Mouse (Mus musculus): ENCODE measurements around the gene Ppp2r5c. TPM values are rescaled to one million over a fixed set of nuclear protein-coding genes. Genes with fewer than 3 reads are reported as not detected.

The Ppp2r5c gene
- polyA plus RNA-seq, 1 experiment, result 171 TPM

GRCm38 (mm10) chr12:110556861-110557628 is 110.1 kb downstream of the Ppp2r5c start:
- Histone ChIP-seq H3K4me1 (ENCODE audit: control insufficient read depth, insufficient read depth, low read length) (no peaks in the 10 kb centered on the region), H3K4me3 (ENCODE audit: insufficient read depth, low read length) (no peak overlapping the region), H3K27ac (ENCODE audit: insufficient read depth, low read length) (no peak overlapping the region)
- TF ChIP-seq POLR2A (IDR thresholded peaks at IDR 0.05; ENCODE audit: low read depth, low read length) (no peak), CTCF (IDR thresholded peaks at IDR 0.05; ENCODE audit: borderline replicate concordance, insufficient read depth, low read length) (no peak)

- no peak for TF ChIP-seq CTCF (IDR thresholded peaks at IDR 0.05; ENCODE audit: borderline replicate concordance, insufficient read depth, low read length)
- no peak for TF ChIP-seq POLR2A (IDR thresholded peaks at IDR 0.05; ENCODE audit: low read depth, low read length)
- Histone ChIP-seq H3K4me3 (ENCODE audit: insufficient read depth, low read length) (no peak overlapping the region), H3K27ac (ENCODE audit: insufficient read depth, low read length) (no peak overlapping the region), H3K4me1 (ENCODE audit: control insufficient read depth, insufficient read depth, low read length) (no peaks in the 10 kb centered on the region)
Measured at GRCm38 (mm10) chr12:110558175-110558574, 111.3 kb downstream of the Ppp2r5c start.

GRCm38 (mm10) chr12:110563383-110563782 is 116.5 kb downstream of the Ppp2r5c start:
- no peak for TF ChIP-seq CTCF (IDR thresholded peaks at IDR 0.05; ENCODE audit: borderline replicate concordance, insufficient read depth, low read length)
- TF ChIP-seq POLR2A (IDR thresholded peaks at IDR 0.05; ENCODE audit: low read depth, low read length), result no peak
- Histone ChIP-seq H3K27ac (ENCODE audit: insufficient read depth, low read length) (no peak overlapping the region), H3K4me1 (ENCODE audit: control insufficient read depth, insufficient read depth, low read length) (no peaks in the 10 kb centered on the region), H3K4me3 (ENCODE audit: insufficient read depth, low read length) (no peak overlapping the region)

- no peak for TF ChIP-seq CTCF (IDR thresholded peaks at IDR 0.05; ENCODE audit: borderline replicate concordance, insufficient read depth, low read length)
- TF ChIP-seq POLR2A (IDR thresholded peaks at IDR 0.05; ENCODE audit: low read depth, low read length), result no peak
Measured at GRCm38 (mm10) chr12:110564848-110565247, 117.9 kb downstream of the Ppp2r5c start.

GRCm38 (mm10) chr12:110566366-110566765 is 119.4 kb downstream of the Ppp2r5c start:
- no peak overlapping the region for H3K27ac ChIP-seq (ENCODE audit: insufficient read depth, low read length)
- no peaks in the 10 kb centered on the region for H3K4me1 ChIP-seq (ENCODE audit: control insufficient read depth, insufficient read depth, low read length)
- TF ChIP-seq CTCF (IDR thresholded peaks at IDR 0.05; ENCODE audit: borderline replicate concordance, insufficient read depth, low read length) (no peak), POLR2A (IDR thresholded peaks at IDR 0.05; ENCODE audit: low read depth, low read length) (no peak)

More at GRCm38 (mm10) chr12:110564848-110565247, 117.9 kb downstream of the Ppp2r5c start:
- no peak overlapping the region for H3K4me3 ChIP-seq (ENCODE audit: insufficient read depth, low read length)
- no peaks in the 10 kb centered on the region for H3K4me1 ChIP-seq (ENCODE audit: control insufficient read depth, insufficient read depth, low read length)
- H3K27ac ChIP-seq (ENCODE audit: insufficient read depth, low read length), result no peak overlapping the region

GRCm38 (mm10) chr12:110571050-110571449 is 124.1 kb downstream of the Ppp2r5c start:
- no peak overlapping the region for H3K27ac ChIP-seq (ENCODE audit: insufficient read depth, low read length)
- no peak overlapping the region for H3K4me3 ChIP-seq (ENCODE audit: insufficient read depth, low read length)
- no peak for TF ChIP-seq CTCF (IDR thresholded peaks at IDR 0.05; ENCODE audit: borderline replicate concordance, insufficient read depth, low read length)
- no peak for TF ChIP-seq POLR2A (IDR thresholded peaks at IDR 0.05; ENCODE audit: low read depth, low read length)
- no peaks in the 10 kb centered on the region for H3K4me1 ChIP-seq (ENCODE audit: control insufficient read depth, insufficient read depth, low read length)

More at GRCm38 (mm10) chr12:110566366-110566765, 119.4 kb downstream of the Ppp2r5c start:
- no peak overlapping the region for H3K4me3 ChIP-seq (ENCODE audit: insufficient read depth, low read length)

GRCm38 (mm10) chr12:110572351-110572750 is 125.4 kb downstream of the Ppp2r5c start:
- no peak overlapping the region for H3K4me3 ChIP-seq (ENCODE audit: insufficient read depth, low read length)
- H3K4me1 ChIP-seq (ENCODE audit: control insufficient read depth, insufficient read depth, low read length), result no peaks in the 10 kb centered on the region
- no peak overlapping the region for H3K27ac ChIP-seq (ENCODE audit: insufficient read depth, low read length)
- TF ChIP-seq CTCF (IDR thresholded peaks at IDR 0.05; ENCODE audit: borderline replicate concordance, insufficient read depth, low read length) (no peak), POLR2A (IDR thresholded peaks at IDR 0.05; ENCODE audit: low read depth, low read length) (no peak)

GRCm38 (mm10) chr12:110573635-110574034 is 126.7 kb downstream of the Ppp2r5c start:
- Histone ChIP-seq H3K4me1 (ENCODE audit: control insufficient read depth, insufficient read depth, low read length) (no peaks in the 10 kb centered on the region), H3K4me3 (ENCODE audit: insufficient read depth, low read length) (no peak overlapping the region), H3K27ac (ENCODE audit: insufficient read depth, low read length) (no peak overlapping the region)
- TF ChIP-seq CTCF (IDR thresholded peaks at IDR 0.05; ENCODE audit: borderline replicate concordance, insufficient read depth, low read length) (no peak), POLR2A (IDR thresholded peaks at IDR 0.05; ENCODE audit: low read depth, low read length) (no peak)

GRCm38 (mm10) chr12:110575926-110576325 is 129.0 kb downstream of the Ppp2r5c start:
- no peaks in the 10 kb centered on the region for H3K4me1 ChIP-seq (ENCODE audit: control insufficient read depth, insufficient read depth, low read length)
- H3K27ac ChIP-seq (ENCODE audit: insufficient read depth, low read length), result no peak overlapping the region
- H3K4me3 ChIP-seq (ENCODE audit: insufficient read depth, low read length), result no peak overlapping the region
- TF ChIP-seq POLR2A (IDR thresholded peaks at IDR 0.05; ENCODE audit: low read depth, low read length) (no peak), CTCF (IDR thresholded peaks at IDR 0.05; ENCODE audit: borderline replicate concordance, insufficient read depth, low read length) (no peak)

GRCm38 (mm10) chr12:110578333-110578732 is 131.4 kb downstream of the Ppp2r5c start:
- H3K27ac ChIP-seq (ENCODE audit: insufficient read depth, low read length), result no peak overlapping the region
- H3K4me3 ChIP-seq (ENCODE audit: insufficient read depth, low read length), result no peak overlapping the region
- no peaks in the 10 kb centered on the region for H3K4me1 ChIP-seq (ENCODE audit: control insufficient read depth, insufficient read depth, low read length)
- TF ChIP-seq POLR2A (IDR thresholded peaks at IDR 0.05; ENCODE audit: low read depth, low read length) (no peak), CTCF (IDR thresholded peaks at IDR 0.05; ENCODE audit: borderline replicate concordance, insufficient read depth, low read length) (no peak)
